Mouse (Mus musculus): ENCODE results near the gene Zscan4-ps2. TPM values are rescaled to one million over a fixed set of nuclear protein-coding genes. Genes with fewer than 3 reads are reported as not detected.
"Not testable (repeated sequence)": the region's sequence is repeated elsewhere in the genome, so short reads cannot be mapped to it uniquely, and the experiment has no call there.

Gene Zscan4-ps2
- polyA plus RNA-seq (2014; fragmentation: Nextera tagmentation; extraction: Ambion mirVana), result not detected in 2 replicates

DNA sequence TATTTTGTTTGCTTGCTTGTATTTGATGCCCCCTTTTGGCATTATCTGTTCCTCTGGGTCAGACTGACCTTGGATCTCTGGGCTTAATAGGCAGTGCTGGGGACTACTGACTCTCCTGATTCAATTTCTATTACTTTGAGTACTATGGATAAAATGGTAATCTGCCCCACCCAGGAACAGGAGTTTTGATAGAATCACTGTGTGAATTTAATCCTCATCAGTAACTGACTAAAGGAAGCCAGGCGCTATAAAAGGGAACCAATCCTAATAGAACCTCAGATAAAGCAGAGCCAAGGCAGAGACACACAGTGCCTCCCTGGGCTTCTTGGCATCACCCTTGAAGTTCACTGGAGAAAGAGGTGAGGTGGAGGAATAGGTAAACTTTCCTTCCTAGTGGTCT lies at the start of gene Zscan4-ps2:
Gene Zscan4-ps2, plus strand, starts transcription at position 301 of the 400 bp plus-strand sequence.
- ATAC-seq (ENCODE audit: insufficient read depth, low FRiP score, low TSS enrichment); H3K27ac ChIP-seq (ENCODE audit: low read depth, low read length); H3K9me3 ChIP-seq (ENCODE audit: control insufficient read depth, low read length); H3K4me2 ChIP-seq (ENCODE audit: low read depth); H3K4me1 ChIP-seq (ENCODE audit: control insufficient read depth, insufficient read depth, low read length); H3K27me3 ChIP-seq (ENCODE audit: control insufficient read depth, insufficient read depth, low read length); DNase-seq (ENCODE audit: low spot score); H3K4me3 ChIP-seq (ENCODE audit: low read depth, low read length); H3K36me3 ChIP-seq (ENCODE audit: control insufficient read depth, insufficient read depth, low read length); H3K9ac ChIP-seq (ENCODE audit: low read length): not testable (repeated sequence)
- WGBS, result 97% methylated on average over 1 of the region's 1 CpGs

Other genes with a start within 250 kb of the Zscan4-ps2 start
- gene Zscan4e, start 203.6 kb upstream of the Zscan4-ps2 start, polyA plus RNA-seq (2014; fragmentation: Nextera tagmentation; extraction: Ambion mirVana), result not detected in 2 replicates
- not detected in 2 replicates for gene Zscan4f, start 116.4 kb upstream of the Zscan4-ps2 start, polyA plus RNA-seq (2014; fragmentation: Nextera tagmentation; extraction: Ambion mirVana)
- gene Zscan4-ps3, start 95.0 kb downstream of the Zscan4-ps2 start, polyA plus RNA-seq (2014; fragmentation: Nextera tagmentation; extraction: Ambion mirVana), result not detected in 2 replicates
- not detected in 2 replicates for gene Vmn1r72, start 165.8 kb downstream of the Zscan4-ps2 start, polyA plus RNA-seq (2014; fragmentation: Nextera tagmentation; extraction: Ambion mirVana)
- not detected in 2 replicates for gene Vmn1r73, start 216.0 kb downstream of the Zscan4-ps2 start, polyA plus RNA-seq (2014; fragmentation: Nextera tagmentation; extraction: Ambion mirVana)

Data from neural tube, embryonic 11.5 days (tissue).